In genomic region chr6:39379749-39380148, GRCm38 (mm10) we compare ENCODE assay signal across 14 mouse cellular contexts. TPM values are rescaled to one million over a fixed set of nuclear protein-coding genes. Genes with fewer than 3 reads are reported as not detected.
A peak's percentile ranks its signal among the peaks of the same experiment; 100 is the strongest.
DNase-seq lines count a peak whose midpoint lies in the region; ATAC-seq and TF ChIP-seq lines count a peak whose summit lies in the region.
"Had no signal": no experiment of that assay in that cellular context is flagged by ENCODE, and none has a peak within 500 bp of the region (broad histone marks: within the 10 kb centered on the region; RNA-seq: fewer than 3 reads in every experiment).

No protein-coding gene starts in this region.

- 63% methylated on average over 8 of the region's 8 CpGs for WGBS in heart, embryonic 16.5 days
- WGBS in midbrain, postnatal 0 days = 87% methylated on average over 8 of the region's 8 CpGs

- no peak for DNase-seq in heart, adult 8-10 months (ENCODE audit: low spot score)
- peak; percentile 72 to 82 for DNase-seq in thymus, postnatal 36 days
- DNase-seq in midbrain, postnatal 0 days (ENCODE audit: low spot score) = no peak
- DNase-seq in layer of hippocampus, adult 9-10 months (ENCODE audit: low spot score) = no peak
- DNase-seq in yolk sac, embryonic 10.5 days (ENCODE audit: low spot score) = no peak
- DNase-seq: forebrain, postnatal 0 days; layer of hippocampus, postnatal 36 days; liver, embryonic 13.5 days had no signal

- H3K9me3 ChIP-seq in heart, embryonic 16.5 days (replicated peaks; ENCODE audit: control insufficient read depth, low read length) = no peaks in the 10 kb centered on the region
- no peaks in the 10 kb centered on the region for H3K9me3 ChIP-seq in midbrain, postnatal 0 days (ENCODE audit: low read length)
- H3K9me3 ChIP-seq: hindbrain, embryonic 13.5 days; kidney, embryonic 15.5 days; liver, embryonic 13.5 days had no signal

- TF ChIP-seq CTCF in midbrain, postnatal 0 days (IDR thresholded peaks at IDR 0.05) = no peak

- H3K27ac ChIP-seq in heart, embryonic 16.5 days (ENCODE audit: low read length) = peak overlapping the region; percentile 32; the same call in 1 of the 2 replicates
- H3K27ac ChIP-seq in midbrain, postnatal 0 days (ENCODE audit: low read depth, low read length) = no peak overlapping the region
- H3K27ac ChIP-seq: hindbrain, embryonic 13.5 days; kidney, embryonic 15.5 days; liver, embryonic 13.5 days had no signal

- H3K4me3 ChIP-seq in heart, embryonic 16.5 days (ENCODE audit: low read length) = no peak overlapping the region
- no peak overlapping the region for H3K4me3 ChIP-seq in midbrain, postnatal 0 days (ENCODE audit: low read depth, low read length)
- H3K4me3 ChIP-seq: hindbrain, embryonic 13.5 days; kidney, embryonic 15.5 days; liver, embryonic 13.5 days had no signal

- peaks cover 18% of the 10 kb centered on the region for H3K4me1 ChIP-seq in heart, embryonic 16.5 days (ENCODE audit: control insufficient read depth, insufficient read depth, low read length)
- 0 out of 2 replicates have a peak, but pooled peaks cover 5% of the 10 kb centered on the region for H3K4me1 ChIP-seq in midbrain, postnatal 0 days (ENCODE audit: insufficient read depth, low read length)

- no peaks in the 10 kb centered on the region; the same call in 1 of the 2 replicates for H3K27me3 ChIP-seq in heart, embryonic 16.5 days (ENCODE audit: control insufficient read depth, insufficient read depth, low read length)
- H3K27me3 ChIP-seq in midbrain, postnatal 0 days (ENCODE audit: insufficient read depth, low read length) = no peaks in the 10 kb centered on the region

- ATAC-seq in heart, embryonic 16.5 days (replicated peaks; ENCODE audit: extremely low read depth, insufficient read depth, low FRiP score) = no peak
- ATAC-seq in granulocyte monocyte progenitor cell, adult 5-6 weeks (replicated peaks; ENCODE audit: poor library complexity, severe bottlenecking) = peak; percentile 76
- ATAC-seq in monocyte, adult 5-6 weeks (replicated peaks; ENCODE audit: insufficient number of reproducible peaks, low FRiP score, low TSS enrichment, poor library complexity, severe bottlenecking) = peak; percentile 75
- no peak for ATAC-seq in midbrain, postnatal 0 days (ENCODE audit: low FRiP score)
- ATAC-seq: forebrain, postnatal 0 days had no signal

- H3K9ac ChIP-seq in heart, embryonic 16.5 days (ENCODE audit: low read length) = no peak overlapping the region
- H3K9ac ChIP-seq in midbrain, postnatal 0 days (replicated peaks; ENCODE audit: low read length, poor library complexity, severe bottlenecking) = no peak overlapping the region
- H3K9ac ChIP-seq: forebrain, postnatal 0 days; hindbrain, embryonic 13.5 days; kidney, embryonic 15.5 days; liver, embryonic 13.5 days had no signal

- H3K36me3 ChIP-seq in heart, embryonic 16.5 days (ENCODE audit: control insufficient read depth, insufficient read depth) = no peaks in the 10 kb centered on the region
- no peaks in the 10 kb centered on the region for H3K36me3 ChIP-seq in midbrain, postnatal 0 days (ENCODE audit: insufficient read depth, low read length)
- H3K36me3 ChIP-seq: hindbrain, embryonic 13.5 days; kidney, embryonic 15.5 days; liver, embryonic 13.5 days had no signal

- no peak overlapping the region for H3K4me2 ChIP-seq in heart, embryonic 16.5 days (ENCODE audit: low read depth, low read length)
- H3K4me2 ChIP-seq in midbrain, postnatal 0 days (ENCODE audit: low read depth, low read length, poor library complexity, severe bottlenecking) = no peak overlapping the region
- H3K4me2 ChIP-seq: hindbrain, embryonic 13.5 days; kidney, embryonic 15.5 days; liver, embryonic 13.5 days had no signal

RNA-seq across cellular contexts. Expression of gene Rab19, which starts 1.2 kb away (rescaled TPM):
- 1.1 and 1.9 TPM in 2 replicates for polyA plus RNA-seq in heart, embryonic 16.5 days (2015; fragmentation: Nextera tagmentation; extraction: Ambion mirVana)
- total RNA-seq in heart, adult 8-10 months (2022) = under 1 TPM in 3 of 4 experiments, not detected in 1; 0.29 to 0.75 (median 0.44) TPM
- 1.4 TPM in 1 of 2 replicates, not detected in the other for total RNA-seq in granulocyte monocyte progenitor cell, adult 5-6 weeks (2014; fragmentation: Nextera tagmentation)
- 0.26 TPM in 1 of 2 replicates, not detected in the other for total RNA-seq in granulocyte monocyte progenitor cell, adult 5-6 weeks (2017)
- total RNA-seq in monocyte, adult 5-6 weeks (2017) = 28.5 to 54.8 TPM (median 44.2 TPM) in 3 replicates
- total RNA-seq in midbrain, postnatal 0 days (2014; rRNA removed) = 0.24 TPM in 1 of 2 replicates, not detected in the other
- polyA plus RNA-seq in midbrain, postnatal 0 days (2015; fragmentation: Nextera tagmentation; extraction: Ambion mirVana) = 0.25 TPM in 1 of 2 replicates, not detected in the other
- total RNA-seq: forebrain, postnatal 0 days; layer of hippocampus, postnatal 36 days had no signal
- polyA plus RNA-seq: C2C12 had no signal

RNA-seq across cellular contexts. Expression of gene Slc37a3, which starts 2.3 kb away (rescaled TPM):
- 28.4 and 30.9 TPM in 2 replicates for polyA plus RNA-seq in heart, embryonic 16.5 days (2015; fragmentation: Nextera tagmentation; extraction: Ambion mirVana)
- 10 to 100 TPM; 18.9 to 25.0 (median 19.7) TPM for total RNA-seq in heart, adult 8-10 months (2022)
- 0.88 TPM in 1 of 2 replicates, not detected in the other for total RNA-seq in granulocyte monocyte progenitor cell, adult 5-6 weeks (2014; fragmentation: Nextera tagmentation)
- total RNA-seq in granulocyte monocyte progenitor cell, adult 5-6 weeks (2017) = 0.26 and 0.41 TPM in 2 replicates
- total RNA-seq in monocyte, adult 5-6 weeks (2017) = 33.9 to 44.5 TPM (median 42.6 TPM) in 3 replicates
- total RNA-seq in midbrain, postnatal 0 days (2014; rRNA removed) = 38.1 and 46.8 TPM in 2 replicates
- polyA plus RNA-seq in midbrain, postnatal 0 days (2015; fragmentation: Nextera tagmentation; extraction: Ambion mirVana) = 54.6 and 55.4 TPM in 2 replicates

RNA-seq across cellular contexts. Expression of gene Mkrn1, which starts 40.5 kb away (rescaled TPM):
- 95.2 and 100 TPM in 2 replicates for polyA plus RNA-seq in heart, embryonic 16.5 days (2015; fragmentation: Nextera tagmentation; extraction: Ambion mirVana)
- 10 to 100 TPM; 32.5 to 68.0 (median 39.8) TPM for total RNA-seq in heart, adult 8-10 months (2022)
- total RNA-seq in granulocyte monocyte progenitor cell, adult 5-6 weeks (2014; fragmentation: Nextera tagmentation) = 35.5 and 43.6 TPM in 2 replicates
- 27.1 and 32.9 TPM in 2 replicates for total RNA-seq in granulocyte monocyte progenitor cell, adult 5-6 weeks (2017)
- 163 to 297 TPM (median 214 TPM) in 3 replicates for total RNA-seq in monocyte, adult 5-6 weeks (2017)
- 201 and 269 TPM in 2 replicates for total RNA-seq in midbrain, postnatal 0 days (2014; rRNA removed)
- polyA plus RNA-seq in midbrain, postnatal 0 days (2015; fragmentation: Nextera tagmentation; extraction: Ambion mirVana) = 232 and 238 TPM in 2 replicates

Comparison
In these comparisons a context has a peak if more than half of its experiments do, and no peak if none do; other contexts are left out.
1. ATAC-seq: peak in granulocyte monocyte progenitor cell, adult 5-6 weeks (single experiment) and monocyte, adult 5-6 weeks (single experiment); none in heart, embryonic 16.5 days (single experiment) and midbrain, postnatal 0 days (single experiment).
2. DNase-seq: peak in thymus, postnatal 36 days (2 of 2); none in heart, adult 8-10 months (single experiment), midbrain, postnatal 0 days (single experiment), layer of hippocampus, adult 9-10 months (single experiment) and yolk sac, embryonic 10.5 days (single experiment).
3. RNA of gene Rab19, which starts 1.2 kb away (total RNA-seq): 28.5 to 54.8 TPM in monocyte, adult 5-6 weeks; 0.26 to 1.4 TPM in granulocyte monocyte progenitor cell, adult 5-6 weeks, 0.29 to 0.75 TPM in heart, adult 8-10 months and 0.24 TPM in midbrain, postnatal 0 days; every median in the first group is over 10 times any median in the second.
4. RNA of gene Slc37a3, which starts 2.3 kb away (total RNA-seq): 33.9 to 44.5 TPM in monocyte, adult 5-6 weeks, 38.1 to 46.8 TPM in midbrain, postnatal 0 days and 18.9 to 25.0 TPM in heart, adult 8-10 months; 0.26 to 0.88 TPM in granulocyte monocyte progenitor cell, adult 5-6 weeks; every median in the first group is over 10 times any median in the second.